Mouse (Mus musculus) C2C12 (cell line): Measurements from ENCODE around the gene Hcn2.

ENCODE experiments used
- CEBPB ChIP-seq: IDR thresholded peaks from one replicate; pipeline ENCODE4 v1.6.1; 2011; ENCODE audit warnings: low read depth, mild to moderate bottlenecking, control low read depth, moderate library complexity
- CTCF ChIP-seq: IDR thresholded peaks from one replicate; pipeline ENCODE4 v1.5.1; 2011; ENCODE audit not compliant: control insufficient read depth, insufficient read depth, insufficient read length
- MYOG ChIP-seq: IDR thresholded peaks from one replicate; pipeline ENCODE4 v1.6.1; 2011; ENCODE audit not compliant: control insufficient read depth, insufficient read length; ENCODE audit errors: extremely low read depth

- no peak for TF ChIP-seq MYOG
- no peak for TF ChIP-seq CTCF
- TF ChIP-seq CEBPB: no peak
Observed at GRCm38 (mm10) chr10:79704970-79705360, 11.5 kb upstream of the Hcn2 start.
